Mouse (Mus musculus) G1E (cell line): ENCODE data around the gene Larp4. TPM values are rescaled to one million over a fixed set of nuclear protein-coding genes. Genes with fewer than 3 reads are reported as not detected.

Experiments used
- ATAC-seq: 2 replicates; pipeline ENCODE4 v1.8.0; 2016; ENCODE audit warnings: mild to moderate bottlenecking; ENCODE audit not compliant: insufficient number of reproducible peaks, poor library complexity, low FRiP score, severe bottlenecking; ENCODE audit errors: extremely low read depth
- DNase-seq: peaks from one replicate; pipeline ENCODE4 v3.0.0; 2012; ENCODE audit warnings: low spot score
- H3K27me3 ChIP-seq: 2 replicates; pipeline ENCODE4 v1.6.1; 2012; ENCODE audit warnings: mild to moderate bottlenecking, low read length, inconsistent platforms; ENCODE audit not compliant: insufficient read depth
- H3K36me3 ChIP-seq: replicated peaks from 2 replicates; pipeline ENCODE3; 2012; ENCODE audit warnings: mild to moderate bottlenecking, inconsistent platforms
- H3K4me1 ChIP-seq: 2 replicates; pipeline ENCODE4 v1.6.1; 2012; ENCODE audit warnings: low read depth, low read length, inconsistent platforms, mixed read lengths; ENCODE audit not compliant: insufficient read depth
- H3K4me3 ChIP-seq: 2 replicates; pipeline ENCODE4 v1.5.1; 2012; ENCODE audit warnings: low read depth, mild to moderate bottlenecking, inconsistent platforms, low read length, moderate library complexity, mixed read lengths
- H3K9me3 ChIP-seq: replicated peaks from 2 replicates; pipeline ENCODE4 v1.6.1; 2012; ENCODE audit warnings: inconsistent platforms
- CTCF ChIP-seq: IDR thresholded peaks from 2 replicates; pipeline ENCODE4 v1.5.1; 2012; ENCODE audit warnings: low read depth, low read length, inconsistent platforms, mixed read lengths
- GATA1 ChIP-seq: IDR thresholded peaks from 2 replicates; pipeline ENCODE4 v1.6.1; 2012; ENCODE audit warnings: borderline replicate concordance, low read length, inconsistent platforms, mixed read lengths
- GATA2 ChIP-seq: IDR thresholded peaks from 2 replicates; pipeline ENCODE4 v1.6.1; 2012; ENCODE audit warnings: low read depth, low read length, inconsistent platforms, borderline replicate concordance
- POLR2AphosphoS5 ChIP-seq: IDR thresholded peaks from 2 replicates; pipeline ENCODE4 v1.6.1; 2012; ENCODE audit warnings: low read depth, low read length, inconsistent platforms; ENCODE audit not compliant: insufficient replicate concordance
- TAL1 ChIP-seq: conservative IDR thresholded peaks from 2 replicates; pipeline ENCODE4 v1.6.1; 2012; ENCODE audit warnings: low read depth, low read length, inconsistent platforms, mixed read lengths
- polyA plus RNA-seq: library from polyadenylated mRNA; stranded (reverse); fragments of >175 nt; gene quantifications from 2 replicates; pipeline ENCODE4 v1.2.3, GENCODE M21; 2012
- total RNA-seq, 2 experiments: library from RNA; stranded (forward) in 1 of 2; stranded (reverse) in 1 of 2; fragments of 200-1000 nt in 1 of 2; fragments of >200 nt in 1 of 2; fragmentation: Nextera tagmentation in 1 of 2; gene quantifications; 2 replicates each; pipeline ENCODE4 v1.2.3; 2014 to 2017

Larp4 gene
- total and polyA plus RNA-seq, 3 experiments: 13.4 to 207 (median 85.3) TPM

DNA sequence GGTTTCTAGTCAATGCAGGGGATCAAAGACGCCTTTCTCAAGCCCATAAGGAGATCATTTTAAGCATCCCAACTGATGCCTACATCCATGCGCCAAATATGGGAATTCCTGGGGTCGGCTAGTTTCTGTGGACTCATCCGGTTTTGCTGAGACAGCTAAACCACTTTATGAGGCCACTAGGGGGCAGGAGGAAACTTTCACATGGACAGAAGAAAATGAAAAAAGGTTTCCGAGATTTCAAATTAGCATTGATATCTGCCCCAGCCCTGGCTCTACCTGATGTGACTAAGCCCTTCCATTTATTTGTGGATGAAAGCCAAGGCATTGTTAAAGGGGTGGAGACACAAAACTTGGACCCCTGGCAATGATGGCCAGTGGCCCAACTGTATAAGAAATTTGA is 53.1 kb downstream of the Larp4 start:
- no peaks in the 10 kb centered on the region for H3K9me3 ChIP-seq
- no peak for TF ChIP-seq GATA2
- no peak for TF ChIP-seq POLR2AphosphoS5
- TF ChIP-seq GATA1: no peak
- no peak for TF ChIP-seq CTCF
- no peak for TF ChIP-seq TAL1
- H3K4me3 ChIP-seq: no peak overlapping the region
- ATAC-seq (no peak), DNase-seq (no peak)
- no peaks in the 10 kb centered on the region for H3K4me1 ChIP-seq
- H3K36me3 ChIP-seq: peaks cover 26% of the 10 kb centered on the region
- H3K27me3 ChIP-seq: peaks cover 11% of the 10 kb centered on the region

DNA sequence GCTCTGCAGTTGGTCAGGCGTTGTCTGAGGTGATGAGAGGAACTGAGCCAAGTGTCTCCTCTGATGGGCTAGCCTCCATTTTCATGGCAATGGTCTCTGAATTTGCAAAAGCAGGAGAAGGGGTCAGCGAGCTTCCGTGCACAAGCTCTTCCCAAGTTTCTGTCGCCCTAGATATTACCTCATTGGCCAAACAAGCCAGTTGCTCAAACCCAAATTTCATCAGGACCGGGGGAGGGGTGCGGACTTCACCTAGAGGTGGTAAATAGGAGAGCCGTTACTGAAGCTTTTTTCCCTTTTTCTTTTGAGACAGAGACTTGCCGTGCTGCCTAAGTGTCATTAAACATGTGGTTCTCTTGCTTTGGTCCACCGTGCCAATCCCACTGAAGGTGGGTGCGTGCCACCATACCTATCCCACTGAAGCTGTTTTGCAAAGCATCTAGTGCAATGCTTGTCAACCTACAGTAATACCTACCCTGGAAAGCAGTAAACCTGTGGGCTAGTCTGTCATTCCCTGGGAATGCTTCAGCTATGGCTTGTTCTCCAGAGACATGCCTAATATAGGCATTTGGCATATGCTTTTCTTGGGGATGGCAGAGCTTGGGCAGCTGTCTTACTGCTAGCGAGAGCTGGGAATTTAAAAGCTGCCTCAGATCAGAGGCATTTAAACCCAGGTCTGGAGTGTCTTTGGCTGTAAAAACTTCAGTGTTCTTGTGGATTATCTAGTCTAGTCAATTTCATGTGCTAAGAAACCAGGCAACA is 55.4 kb downstream of the Larp4 start:
- Histone ChIP-seq H3K27me3 (peaks cover 15% of the 10 kb centered on the region), H3K9me3 (no peaks in the 10 kb centered on the region), H3K4me1 (no peaks in the 10 kb centered on the region), H3K4me3 (no peak overlapping the region), H3K36me3 (peaks cover 8% of the 10 kb centered on the region)
- ATAC-seq (no peak), DNase-seq (no peak)
- TF ChIP-seq GATA2: no peak
- no peak for TF ChIP-seq CTCF
- no peak for TF ChIP-seq GATA1
- TF ChIP-seq POLR2AphosphoS5: no peak
- TF ChIP-seq TAL1: no peak

DNA sequence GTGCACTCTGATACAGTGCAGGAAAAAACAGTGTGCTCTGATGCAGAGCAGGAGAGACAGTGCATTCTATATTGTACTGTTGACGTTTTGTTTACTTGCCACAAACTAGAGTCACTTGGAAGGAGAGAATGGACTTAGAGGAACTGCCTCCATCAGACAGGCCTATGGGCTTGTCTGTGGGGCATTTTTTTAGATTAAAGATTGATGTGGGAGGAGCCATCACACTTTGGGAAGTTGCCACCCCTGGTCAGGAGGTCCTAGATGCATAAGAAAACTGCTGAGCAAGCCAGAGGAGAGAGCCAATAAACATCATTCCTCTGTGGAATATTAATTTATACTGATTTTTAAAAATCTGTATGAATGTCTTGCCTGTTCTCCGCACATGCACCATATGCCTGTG is 58.3 kb downstream of the Larp4 start:
- Histone ChIP-seq H3K9me3 (no peaks in the 10 kb centered on the region), H3K4me1 (no peaks in the 10 kb centered on the region), H3K36me3 (no peaks in the 10 kb centered on the region), H3K4me3 (no peak overlapping the region), H3K27me3 (peaks cover 21% of the 10 kb centered on the region)
- DNase-seq: no peak
- ATAC-seq: no peak
- TF ChIP-seq CTCF: no peak
- no peak for TF ChIP-seq GATA1
- TF ChIP-seq TAL1: no peak
- no peak for TF ChIP-seq GATA2
- TF ChIP-seq POLR2AphosphoS5: no peak

DNA sequence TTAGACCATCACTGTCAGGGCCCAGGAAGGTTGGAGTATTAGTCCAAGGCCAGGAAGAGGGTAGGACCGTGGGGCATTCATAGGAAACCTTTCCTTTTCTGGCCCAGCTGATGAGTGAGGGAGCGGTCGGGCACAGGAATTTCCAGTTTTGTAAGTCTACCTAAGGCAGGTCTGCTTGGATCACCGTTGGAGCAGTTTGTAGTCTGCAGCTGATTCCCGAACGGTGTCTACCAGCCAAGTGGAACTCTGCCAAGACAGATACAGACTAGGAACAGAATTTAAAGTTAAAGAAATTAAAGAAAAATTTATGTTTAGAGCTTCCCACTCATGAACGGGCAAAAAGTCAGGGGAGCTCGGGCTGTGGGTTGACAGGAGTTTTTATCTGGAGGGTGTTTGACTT is 59.6 kb downstream of the Larp4 start:
- Histone ChIP-seq H3K27me3 (peaks cover 23% of the 10 kb centered on the region), H3K4me3 (no peak overlapping the region), H3K9me3 (no peaks in the 10 kb centered on the region), H3K36me3 (no peaks in the 10 kb centered on the region), H3K4me1 (peaks cover 2% of the 10 kb centered on the region)
- DNase-seq (no peak), ATAC-seq (no peak)
- TF ChIP-seq POLR2AphosphoS5: no peak
- no peak for TF ChIP-seq GATA2
- TF ChIP-seq TAL1: no peak
- TF ChIP-seq CTCF: no peak
- no peak for TF ChIP-seq GATA1

DNA sequence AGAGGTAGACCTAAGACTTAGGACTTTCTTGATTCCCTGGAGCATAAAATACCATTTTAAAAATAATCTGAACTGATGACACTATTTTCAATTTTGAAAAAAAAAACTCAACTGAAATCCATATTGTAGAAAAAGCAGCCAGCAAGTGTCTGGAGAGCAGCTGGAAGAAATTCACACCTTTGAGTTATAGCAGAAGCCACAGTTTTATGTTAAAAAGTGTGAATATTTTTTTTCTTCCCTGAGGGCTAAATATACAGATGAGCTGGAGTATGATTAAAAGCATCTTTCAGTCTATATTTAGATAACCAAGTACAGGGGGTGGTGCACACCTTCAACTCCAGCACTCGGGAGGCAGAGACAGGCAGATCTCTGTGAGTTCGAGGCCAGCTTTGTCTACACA is 60.0 kb downstream of the Larp4 start:
- DNase-seq (no peak), ATAC-seq (no peak)
- Histone ChIP-seq H3K4me1 (peaks cover 6% of the 10 kb centered on the region), H3K36me3 (no peaks in the 10 kb centered on the region), H3K27me3 (peaks cover 24% of the 10 kb centered on the region), H3K9me3 (no peaks in the 10 kb centered on the region), H3K4me3 (no peak overlapping the region)
- no peak for TF ChIP-seq GATA2
- no peak for TF ChIP-seq CTCF
- TF ChIP-seq POLR2AphosphoS5: no peak
- TF ChIP-seq GATA1: no peak
- TF ChIP-seq TAL1: no peak

DNA sequence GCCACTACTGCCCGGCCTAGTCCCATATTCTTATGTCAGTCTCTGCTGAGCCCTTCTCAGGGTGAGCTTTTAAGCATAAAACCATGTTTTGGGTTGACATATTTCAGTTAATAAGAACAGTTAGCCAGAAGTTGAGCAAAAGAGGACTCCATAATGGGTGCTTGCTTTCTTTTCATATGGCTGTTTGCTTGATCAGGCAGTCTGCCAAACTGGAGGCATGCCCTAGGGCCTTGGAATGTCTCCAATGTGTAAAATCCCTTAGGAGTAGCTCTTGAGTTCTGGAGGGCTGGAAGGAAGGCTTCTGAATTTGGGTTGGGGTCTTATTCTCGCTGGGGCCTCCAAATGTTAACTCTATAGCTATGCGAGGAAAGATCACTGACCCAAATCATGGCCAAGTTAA is 62.7 kb downstream of the Larp4 start:
- no peak for TF ChIP-seq CTCF
- no peak for TF ChIP-seq POLR2AphosphoS5
- no peak for TF ChIP-seq TAL1
- TF ChIP-seq GATA2: no peak
- ATAC-seq: no peak
- Histone ChIP-seq H3K4me3 (no peak overlapping the region), H3K27me3 (peaks cover 21% of the 10 kb centered on the region), H3K9me3 (no peaks in the 10 kb centered on the region), H3K36me3 (no peaks in the 10 kb centered on the region), H3K4me1 (peaks cover 13% of the 10 kb centered on the region)
- DNase-seq: no peak
